Comparison of ENCODE assay signal across 10 mouse cellular contexts in genomic region chr4:105206102-105206501, GRCm38 (mm10). TPM values are rescaled to one million over a fixed set of nuclear protein-coding genes. Genes with fewer than 3 reads are reported as not detected.
DNase-seq lines count a peak whose midpoint lies in the region; ATAC-seq and TF ChIP-seq lines count a peak whose summit lies in the region.
"Had no signal": no experiment of that assay in that cellular context is flagged by ENCODE, and none has a peak within 500 bp of the region (broad histone marks: within the 10 kb centered on the region; RNA-seq: fewer than 3 reads in every experiment).

No protein-coding gene starts in this region.

- no peak for TF ChIP-seq CTCF in liver, adult 2 months (IDR thresholded peaks at IDR 0.05; ENCODE audit: low read depth, low read length)

- no peaks in the 10 kb centered on the region for H3K9me3 ChIP-seq in embryonic facial prominence, embryonic 12.5 days
- no peaks in the 10 kb centered on the region for H3K9me3 ChIP-seq in forebrain, embryonic 16.5 days (ENCODE audit: control insufficient read depth, low read length)
- H3K9me3 ChIP-seq in stomach, embryonic 14.5 days (ENCODE audit: control insufficient read depth, low read depth, low read length), result no peaks in the 10 kb centered on the region
- H3K9me3 ChIP-seq: heart, embryonic 15.5 days had no signal

- H3K36me3 ChIP-seq in liver, adult 2 months (ENCODE audit: control insufficient read depth, insufficient read depth, low read length), result peaks cover 64% of the 10 kb centered on the region
- H3K36me3 ChIP-seq in embryonic facial prominence, embryonic 12.5 days, result peaks cover 29% of the 10 kb centered on the region
- H3K36me3 ChIP-seq in forebrain, embryonic 16.5 days (ENCODE audit: control insufficient read depth, insufficient read depth), result no peaks in the 10 kb centered on the region
- peaks cover 25% of the 10 kb centered on the region for H3K36me3 ChIP-seq in stomach, embryonic 14.5 days (ENCODE audit: control insufficient read depth, insufficient read depth, low read length)

- ATAC-seq in embryonic facial prominence, embryonic 12.5 days (ENCODE audit: insufficient number of reproducible peaks, insufficient read depth, low FRiP score, low TSS enrichment), result no peak
- ATAC-seq in forebrain, embryonic 16.5 days, result no peak
- no peak for ATAC-seq in stomach, embryonic 14.5 days (ENCODE audit: insufficient number of reproducible peaks, insufficient read depth, low FRiP score, low read depth)
- ATAC-seq: activated CD4-positive, CD25-positive, alpha-beta regulatory T cell, adult 4 months had no signal

- no peak for TF ChIP-seq POLR2A in liver, adult 2 months (IDR thresholded peaks at IDR 0.05; ENCODE audit: extremely low read depth, insufficient read depth, low read length)

- 82% methylated on average over 6 of the region's 6 CpGs for WGBS in liver, adult 2 months
- 25% methylated on average over 6 of the region's 6 CpGs for WGBS in embryonic facial prominence, embryonic 12.5 days
- WGBS in forebrain, embryonic 16.5 days, result 81% methylated on average over 6 of the region's 6 CpGs
- 45% methylated on average over 6 of the region's 6 CpGs for WGBS in stomach, embryonic 14.5 days

- H3K4me3 ChIP-seq in liver, adult 2 months (ENCODE audit: insufficient read depth, low read depth, low read length), result no peak overlapping the region
- H3K4me3 ChIP-seq in embryonic facial prominence, embryonic 12.5 days, result no peak overlapping the region
- H3K4me3 ChIP-seq in forebrain, embryonic 16.5 days (replicated peaks; ENCODE audit: low read length), result no peak overlapping the region
- no peak overlapping the region for H3K4me3 ChIP-seq in stomach, embryonic 14.5 days (ENCODE audit: low read depth, low read length)
- H3K4me3 ChIP-seq: heart, embryonic 15.5 days had no signal

- H3K27ac ChIP-seq in liver, adult 2 months (replicated peaks; ENCODE audit: insufficient read depth, low read depth, low read length), result peak overlapping the region; percentile 10
- H3K27ac ChIP-seq in embryonic facial prominence, embryonic 12.5 days, result peak overlapping the region; percentile 80
- H3K27ac ChIP-seq in forebrain, embryonic 16.5 days (ENCODE audit: low read length), result peak overlapping the region; percentile 19; the same call in 1 of the 2 replicates
- H3K27ac ChIP-seq in stomach, embryonic 14.5 days (ENCODE audit: low read length), result peak overlapping the region; percentile 68; the same call in 1 of the 2 replicates

- no peak for DNase-seq in liver, adult 2 months (ENCODE audit: extremely low read depth, low read depth, low spot score)
- DNase-seq in liver, result no peak
- DNase-seq in layer of hippocampus, adult 9-11 months, result no peak
- no peak for DNase-seq in layer of hippocampus, postnatal 25 days (ENCODE audit: extremely low spot score in 1 of 2, low spot score in 1 of 2)
- DNase-seq: right cerebral cortex, postnatal 14 days had no signal

- peaks cover 9% of the 10 kb centered on the region; the same call in 1 of the 2 replicates for H3K79me2 ChIP-seq in liver, adult 2 months (ENCODE audit: control insufficient read depth, insufficient read depth, low read length)

- no peaks in the 10 kb centered on the region for H3K27me3 ChIP-seq in liver, adult 2 months (ENCODE audit: control insufficient read depth, insufficient read depth, low read length)
- no peaks in the 10 kb centered on the region for H3K27me3 ChIP-seq in embryonic facial prominence, embryonic 12.5 days
- H3K27me3 ChIP-seq in forebrain, embryonic 16.5 days (replicated peaks; ENCODE audit: control insufficient read depth, insufficient read depth, low read length), result no peaks in the 10 kb centered on the region
- no peaks in the 10 kb centered on the region for H3K27me3 ChIP-seq in stomach, embryonic 14.5 days (ENCODE audit: control insufficient read depth, insufficient read depth, low read length)
- H3K27me3 ChIP-seq: heart, embryonic 15.5 days had no signal

- no peak overlapping the region for H3K4me2 ChIP-seq in embryonic facial prominence, embryonic 12.5 days (replicated peaks)
- H3K4me2 ChIP-seq in forebrain, embryonic 16.5 days (ENCODE audit: low read length), result no peak overlapping the region
- no peak overlapping the region for H3K4me2 ChIP-seq in stomach, embryonic 14.5 days (replicated peaks; ENCODE audit: low read depth, low read length)
- H3K4me2 ChIP-seq: heart, embryonic 15.5 days had no signal

- no peak overlapping the region for H3K9ac ChIP-seq in liver, adult 2 months (ENCODE audit: low read depth, low read length)
- H3K9ac ChIP-seq in embryonic facial prominence, embryonic 12.5 days, result no peak overlapping the region
- H3K9ac ChIP-seq in forebrain, embryonic 16.5 days (replicated peaks; ENCODE audit: low read depth, low read length), result no peak overlapping the region
- H3K9ac ChIP-seq in stomach, embryonic 14.5 days (replicated peaks; ENCODE audit: low read depth, low read length), result no peak overlapping the region
- H3K9ac ChIP-seq: heart, embryonic 15.5 days had no signal

- peaks cover 38% of the 10 kb centered on the region for H3K4me1 ChIP-seq in liver, adult 2 months (ENCODE audit: control insufficient read depth, insufficient read depth, low read length)
- peaks cover 69% of the 10 kb centered on the region for H3K4me1 ChIP-seq in embryonic facial prominence, embryonic 12.5 days
- peaks cover 43% of the 10 kb centered on the region for H3K4me1 ChIP-seq in forebrain, embryonic 16.5 days (replicated peaks; ENCODE audit: control insufficient read depth, insufficient read depth, low read length)
- peaks cover 39% of the 10 kb centered on the region for H3K4me1 ChIP-seq in stomach, embryonic 14.5 days (ENCODE audit: control insufficient read depth, insufficient read depth, low read length)

RNA-seq across cellular contexts. Expression of gene Plpp3, which starts 49.0 kb away (rescaled TPM):
- total RNA-seq in liver, adult 2 months (2014; rRNA removed), result 64.1 and 81.1 TPM in 2 replicates
- 81.0 and 84.2 TPM in 2 replicates for polyA plus RNA-seq in liver, adult 2 months (2012; rRNA removed)
- 115 TPM in 2 replicates for polyA plus RNA-seq in embryonic facial prominence, embryonic 12.5 days (2016; fragmentation: Nextera tagmentation; extraction: Ambion mirVana)
- 67.7 and 76.8 TPM in 2 replicates for polyA plus RNA-seq in forebrain, embryonic 16.5 days (2015; fragmentation: Nextera tagmentation; extraction: Ambion mirVana)
- 51.1 and 51.9 TPM in 2 replicates for polyA plus RNA-seq in stomach, embryonic 14.5 days (2014; fragmentation: Nextera tagmentation; extraction: Ambion mirVana)
- total RNA-seq in layer of hippocampus, postnatal 25 days (2021), result 100 to 1,000 TPM; 202 to 209 TPM
- polyA plus RNA-seq: activated CD4-positive, CD25-positive, alpha-beta regulatory T cell, adult 4 months had no signal

Comparison
In these comparisons a context has a peak if more than half of its experiments do, and no peak if none do; other contexts are left out.
1. H3K27ac ChIP-seq: peak in every context shown above with its lines; median percentile 80 in embryonic facial prominence, embryonic 12.5 days; 68 in stomach, embryonic 14.5 days; 19 in forebrain, embryonic 16.5 days; 10 in liver, adult 2 months.